Mouse (Mus musculus) CD4-positive, CD25-positive, alpha-beta regulatory T cell, adult 9 weeks (primary cell): ENCODE results near the gene Ccdc80. TPM values are rescaled to one million over a fixed set of nuclear protein-coding genes. Genes with fewer than 3 reads are reported as not detected.

Experiments used
- polyA plus RNA-seq: library from polyadenylated mRNA; unstranded; fragments of 100-300 nt; shearing (Covaris generic); gene quantifications from one replicate; pipeline ENCODE4 v1.2.1, GENCODE M21; 2017

Ccdc80 gene
- polyA plus RNA-seq: 1.4 TPM

DNA sequence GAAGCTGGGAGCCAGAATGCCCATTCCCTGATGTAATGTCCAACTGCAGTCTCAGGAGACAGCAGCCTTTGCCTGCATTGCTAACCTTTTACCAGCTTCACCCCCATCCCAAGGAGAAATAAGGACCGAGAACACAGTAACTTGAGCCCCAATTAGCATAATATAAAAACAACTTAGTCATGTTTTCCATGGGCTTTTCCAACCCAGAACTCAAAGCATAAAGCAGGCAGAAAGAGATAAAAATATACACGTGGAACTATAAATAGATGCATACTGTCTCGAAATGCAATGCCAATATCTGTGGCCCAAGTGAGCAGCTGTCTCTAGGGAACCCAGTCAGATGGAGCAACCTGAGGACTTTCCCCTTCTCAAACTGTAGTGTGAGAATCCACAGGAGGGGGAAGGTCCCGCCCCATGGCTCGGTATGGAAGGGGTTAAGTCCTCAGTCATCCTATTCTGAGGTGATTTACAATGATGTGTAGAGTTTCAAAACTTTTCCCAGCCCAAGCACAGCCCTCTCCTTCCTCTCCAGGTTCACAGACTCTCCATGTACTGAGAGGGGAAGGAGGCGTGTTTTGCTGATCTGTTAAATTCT, at the start of gene Ccdc80:
Gene Ccdc80 (plus strand): TSS at position 266 of the 595 bp plus-strand sequence.

DNA sequence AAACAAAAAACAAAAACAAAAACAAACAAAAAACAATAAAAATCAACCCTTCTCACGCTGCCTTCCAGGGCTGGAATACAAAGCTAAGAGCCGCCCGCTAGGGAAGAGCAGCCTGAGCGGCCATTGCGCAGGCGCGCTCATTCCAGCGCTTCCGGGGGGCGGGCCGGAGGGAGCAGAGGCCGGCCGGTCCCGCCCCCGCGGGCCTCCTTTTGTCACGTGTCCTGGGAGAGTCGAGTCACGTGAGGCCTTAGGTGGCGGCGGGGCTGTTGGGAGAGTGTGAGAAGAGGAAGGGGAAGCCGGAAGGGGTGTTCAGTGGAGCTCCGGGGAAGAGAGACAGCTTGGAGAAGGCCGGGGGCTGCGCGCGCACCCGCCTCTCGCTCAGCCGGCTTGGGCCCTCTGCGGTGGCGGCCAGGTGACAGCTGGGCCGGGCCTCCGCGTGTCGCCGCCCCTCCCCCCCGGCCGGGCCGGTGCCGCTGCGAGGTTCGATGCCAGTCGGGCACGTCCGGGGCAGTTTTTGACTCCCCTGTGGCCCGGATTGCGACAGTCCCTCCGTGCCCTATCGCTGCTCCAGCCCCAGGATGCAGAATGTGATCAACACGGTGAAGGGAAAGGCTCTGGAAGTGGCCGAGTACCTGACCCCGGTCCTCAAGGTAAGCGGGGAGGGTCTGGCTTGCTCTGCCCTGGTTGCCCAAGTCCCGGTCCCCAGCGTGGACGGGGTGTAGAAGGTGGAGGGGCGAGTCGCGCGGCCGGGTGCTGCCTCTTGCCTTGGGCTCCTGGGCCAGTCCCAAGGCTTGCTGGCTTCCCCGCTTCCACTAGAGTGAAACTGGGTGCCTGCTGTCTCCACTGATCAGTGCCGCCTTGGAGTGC, 65.6 kb downstream of the Ccdc80 start, which contains the start of the genes Slc35a5 and Atg3:
Gene Slc35a5 (minus strand): TSS at position 185 of the 867 bp plus-strand sequence.
Gene Atg3 (plus strand): TSS at position 264 of the 867 bp plus-strand sequence.

Other genes starting within 250 kb of the Ccdc80 start
- gene Cd200r2, start 226.3 kb upstream of the Ccdc80 start, polyA plus RNA-seq: not detected
- gene Cd200r3, start 149.7 kb upstream of the Ccdc80 start, polyA plus RNA-seq: 2.4 TPM
- gene Slc35a5, start 65.3 kb downstream of the Ccdc80 start, polyA plus RNA-seq: 61.3 TPM
- gene Atg3, start 65.4 kb downstream of the Ccdc80 start, polyA plus RNA-seq: 15.7 TPM
- gene Btla, start 130.9 kb downstream of the Ccdc80 start, polyA plus RNA-seq: 113 TPM